Mouse (Mus musculus) C2C12 (cell line): ENCODE measurements around the gene Tex13c2.

Experiments
- CEBPB ChIP-seq: IDR thresholded peaks from one replicate; pipeline ENCODE4 v1.6.1; 2011; ENCODE audit warnings: low read depth, mild to moderate bottlenecking, control low read depth, moderate library complexity
- CTCF ChIP-seq: IDR thresholded peaks from one replicate; pipeline ENCODE4 v1.5.1; 2011; ENCODE audit not compliant: control insufficient read depth, insufficient read depth, insufficient read length
- MAX ChIP-seq: IDR thresholded peaks from one replicate; pipeline ENCODE4 v1.6.1; 2011; ENCODE audit warnings: mild to moderate bottlenecking, control low read depth
- MYOG ChIP-seq: IDR thresholded peaks from one replicate; pipeline ENCODE4 v1.6.1; 2011; ENCODE audit not compliant: control insufficient read depth, insufficient read length; ENCODE audit errors: extremely low read depth
- USF1 ChIP-seq: IDR thresholded peaks from one replicate; pipeline ENCODE4 v1.6.1; 2011; ENCODE audit warnings: low read depth, mild to moderate bottlenecking, control low read depth, moderate library complexity

- TF ChIP-seq CTCF (no peak), MAX (no peak), USF1 (no peak), MYOG (no peak), CEBPB (no peak)
These were observed 50.7 kb downstream of the Tex13c2 start for GRCm38 (mm10) chrX:42540030-42540755.
